Mouse (Mus musculus) urinary bladder, postnatal 25 days (tissue): Measurements from ENCODE around the gene Vstm5.
"Not testable (repeated sequence)": the region's sequence is repeated elsewhere in the genome, so short reads cannot be mapped to it uniquely, and the experiment has no call there.

Experiments
- DNase-seq: peaks from one replicate; pipeline ENCODE4 v3.0.0; 2022; ENCODE audit warnings: low spot score

Gene Vstm5

GRCm38 (mm10) chr9:15239042-15239925, at the start of gene Vstm5:
TSS of gene Vstm5 (plus strand) at chr9:15239045.
- DNase-seq = peak; percentile 16

GRCm38 (mm10) chr9:15194806-15195205, 44.0 kb upstream of the Vstm5 start:
- DNase-seq = not testable (repeated sequence)

GRCm38 (mm10) chr9:15206631-15207030, 32.2 kb upstream of the Vstm5 start:
- no peak for DNase-seq

GRCm38 (mm10) chr9:15209320-15209719, 29.5 kb upstream of the Vstm5 start:
- no peak for DNase-seq

- DNase-seq = no peak
Observed at GRCm38 (mm10) chr9:15211876-15212275, 27.0 kb upstream of the Vstm5 start.

- DNase-seq = no peak
Observed at GRCm38 (mm10) chr9:15213695-15214094, 25.1 kb upstream of the Vstm5 start.

- DNase-seq = no peak
Observed at GRCm38 (mm10) chr9:15224912-15225311, 13.9 kb upstream of the Vstm5 start.

GRCm38 (mm10) chr9:15232445-15232844, 6.4 kb upstream of the Vstm5 start:
- no peak for DNase-seq

- DNase-seq = no peak
Observed at GRCm38 (mm10) chr9:15233604-15234003, 5.2 kb upstream of the Vstm5 start.

- no peak for DNase-seq
Observed at GRCm38 (mm10) chr9:15235986-15236385, 2.9 kb upstream of the Vstm5 start.

GRCm38 (mm10) chr9:15237516-15238296, 1.1 kb upstream of the Vstm5 start:
- no peak for DNase-seq

- DNase-seq = peak; percentile 9
Observed at GRCm38 (mm10) chr9:15238297-15238990, 401 bp upstream of the Vstm5 start.

GRCm38 (mm10) chr9:15240006-15240405, 1.2 kb downstream of the Vstm5 start:
- DNase-seq = no peak

- DNase-seq = no peak
Observed at GRCm38 (mm10) chr9:15240863-15241595, 2.2 kb downstream of the Vstm5 start.

GRCm38 (mm10) chr9:15241596-15241939, 2.7 kb downstream of the Vstm5 start:
- peak; percentile 60 for DNase-seq

GRCm38 (mm10) chr9:15242130-15242529, 3.3 kb downstream of the Vstm5 start:
- DNase-seq = no peak

GRCm38 (mm10) chr9:15245319-15246075, 6.7 kb downstream of the Vstm5 start:
- DNase-seq = no peak

- DNase-seq = no peak
Observed at GRCm38 (mm10) chr9:15250376-15250775, 11.5 kb downstream of the Vstm5 start.

GRCm38 (mm10) chr9:15252196-15252595, 13.4 kb downstream of the Vstm5 start:
- DNase-seq = no peak

GRCm38 (mm10) chr9:15254501-15254900, 15.7 kb downstream of the Vstm5 start:
- DNase-seq = no peak

- no peak for DNase-seq
Observed at GRCm38 (mm10) chr9:15256214-15256613, 17.4 kb downstream of the Vstm5 start.
